Comparison of ENCODE assay signal across 23 mouse cellular contexts in the genomic region with DNA sequence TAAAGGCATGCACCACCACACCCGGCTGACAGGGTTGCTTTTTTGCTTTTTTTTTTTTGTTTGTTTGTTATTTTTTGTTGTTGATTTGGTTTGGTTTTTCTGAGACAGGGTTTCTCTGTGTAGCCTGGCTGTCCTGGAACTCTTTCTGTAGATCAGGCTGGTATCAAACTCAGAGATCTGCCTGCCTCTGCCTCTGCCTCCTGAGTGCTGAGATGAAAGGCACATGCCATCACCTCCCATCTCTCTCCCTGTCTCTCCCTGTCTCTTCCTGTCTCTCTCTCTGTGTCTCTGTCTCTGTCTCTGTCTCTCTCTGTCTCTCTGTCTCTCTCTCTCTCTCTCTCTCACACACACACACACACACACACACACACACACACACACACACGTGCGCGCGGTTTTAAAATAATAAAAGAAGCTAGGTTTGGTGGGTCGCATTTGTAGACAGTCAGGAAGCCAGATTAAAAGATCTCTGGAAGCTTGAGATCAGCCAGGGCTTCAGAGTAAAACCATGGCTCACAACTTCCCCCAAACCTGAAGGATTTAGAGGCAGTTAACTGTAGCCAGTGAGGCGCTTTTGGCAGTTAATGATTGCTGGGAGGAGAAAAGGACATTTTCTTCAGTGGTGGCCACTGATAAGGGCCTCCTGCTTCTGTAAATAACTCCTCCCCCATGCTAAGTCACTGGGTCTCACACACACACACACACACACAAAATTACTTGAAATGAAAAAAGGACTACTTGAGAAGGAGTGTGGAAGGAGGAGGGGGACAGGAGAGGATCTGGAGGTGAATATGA. TPM values are rescaled to one million over a fixed set of nuclear protein-coding genes. Genes with fewer than 3 reads are reported as not detected.
A peak's percentile ranks its signal among the peaks of the same experiment; 100 is the strongest.
DNase-seq lines count a peak whose midpoint lies in the region; ATAC-seq and TF ChIP-seq lines count a peak whose summit lies in the region.
"Had no signal": no experiment of that assay in that cellular context is flagged by ENCODE, and none has a peak within 500 bp of the region (broad histone marks: within the 10 kb centered on the region; RNA-seq: fewer than 3 reads in every experiment).

No protein-coding gene starts in this region.

- no peak for TF ChIP-seq RAD21 in MEL (IDR thresholded peaks at IDR 0.05; ENCODE audit: low read depth, low read length)

- TF ChIP-seq POLR2A in kidney, adult 2 months (IDR thresholded peaks at IDR 0.05; ENCODE audit: low read depth, low read length) = no peak
- TF ChIP-seq POLR2A in MEL (IDR thresholded peaks at IDR 0.05; ENCODE audit: control insufficient read depth in 1 of 2, insufficient read depth in 1 of 2, low read depth in 1 of 2, low read length in 2 of 2, poor library complexity in 1 of 2) = no peak
- TF ChIP-seq POLR2A in cerebellum, adult 2 months (IDR thresholded peaks at IDR 0.05; ENCODE audit: borderline replicate concordance, insufficient read depth, low read length) = no peak

- no peak overlapping the region for H3K27ac ChIP-seq in kidney, adult 2 months (ENCODE audit: insufficient read depth, low read depth, low read length)
- H3K27ac ChIP-seq in MEL (ENCODE audit: control insufficient read depth, low read depth, low read length) = peak overlapping the region; percentile 92
- no peak overlapping the region for H3K27ac ChIP-seq in intestine, embryonic 16.5 days (ENCODE audit: low read length)
- H3K27ac ChIP-seq in cerebellum, adult 2 months (ENCODE audit: insufficient read depth, low read length) = no peak overlapping the region
- H3K27ac ChIP-seq: gastrocnemius, adult 2 months; hindbrain, embryonic 13.5 days; layer of hippocampus, adult 2 months; left cerebral cortex, adult 2 months; limb, embryonic 12.5 days; midbrain, embryonic 12.5 days had no signal

- H3K4me2 ChIP-seq in intestine, embryonic 16.5 days (ENCODE audit: low read depth, low read length) = no peak overlapping the region
- H3K4me2 ChIP-seq: hindbrain, embryonic 13.5 days; limb, embryonic 12.5 days; midbrain, embryonic 12.5 days had no signal

- peak; percentile 14 for DNase-seq in kidney, adult 9 months
- DNase-seq in kidney, adult 2 months = no peak
- peak; percentile 95 for DNase-seq in MEL (ENCODE audit: low read depth, low spot score)
- no peak for DNase-seq in right cerebral cortex, postnatal 10 days (ENCODE audit: low spot score in 2 of 2)
- no peak for DNase-seq in cerebellum, adult 2 months
- no peak for DNase-seq in left cerebral cortex, adult 8-10 months (ENCODE audit: low spot score in 2 of 2)
- DNase-seq: adrenal gland, adult 8-10 months; B cell, adult 2 months; cerebellum, adult 9-10 months; embryo, embryonic 11 days; forebrain, postnatal 0 days; gastrocnemius, adult 2 months; lung, postnatal 10 days; right cerebral cortex, postnatal 14 days; thymus, postnatal 14 days had no signal

- ATAC-seq in intestine, embryonic 16.5 days = peak; percentile 67; the same call in 1 of the 2 replicates
- peak; percentile 90 for ATAC-seq in megakaryocyte progenitor cell, adult 5-6 weeks (replicated peaks; ENCODE audit: poor library complexity)
- ATAC-seq: forebrain, postnatal 0 days had no signal

- H3K27me3 ChIP-seq in kidney, adult 2 months (replicated peaks; ENCODE audit: control insufficient read depth, insufficient read depth, low read length) = no peaks in the 10 kb centered on the region
- H3K27me3 ChIP-seq in MEL (ENCODE audit: control insufficient read depth in 1 of 2, insufficient read depth in 2 of 2, low read length in 2 of 2) = no peaks in the 10 kb centered on the region
- H3K27me3 ChIP-seq in intestine, embryonic 16.5 days (replicated peaks; ENCODE audit: control insufficient read depth, insufficient read depth, low read length) = no peaks in the 10 kb centered on the region
- H3K27me3 ChIP-seq in cerebellum, adult 2 months (ENCODE audit: control insufficient read depth, insufficient read depth, low read length) = no peaks in the 10 kb centered on the region
- H3K27me3 ChIP-seq: hindbrain, embryonic 13.5 days; limb, embryonic 12.5 days; midbrain, embryonic 12.5 days had no signal

- TF ChIP-seq CTCF in kidney, adult 2 months (conservative IDR thresholded peaks at IDR 0.05; ENCODE audit: insufficient read depth, insufficient read length, low read depth, low read length) = no peak
- TF ChIP-seq CTCF in MEL (IDR thresholded peaks at IDR 0.05 in 2 of 3, conservative IDR thresholded peaks at IDR 0.05 in 1 of 3; ENCODE audit: control insufficient read depth in 1 of 3, insufficient read depth in 1 of 3, low read depth in 2 of 3, low read length in 3 of 3, poor library complexity in 1 of 3, severe bottlenecking in 1 of 3) = no peak
- no peak for TF ChIP-seq CTCF in cerebellum, adult 2 months (IDR thresholded peaks at IDR 0.05; ENCODE audit: borderline replicate concordance, insufficient read depth, low read depth, low read length)

- no peaks in the 10 kb centered on the region for H3K9me3 ChIP-seq in MEL (replicated peaks; ENCODE audit: insufficient read depth, low read length)
- no peaks in the 10 kb centered on the region for H3K9me3 ChIP-seq in intestine, embryonic 16.5 days (ENCODE audit: control insufficient read depth, low read length)
- H3K9me3 ChIP-seq: hindbrain, embryonic 13.5 days; limb, embryonic 12.5 days; midbrain, embryonic 12.5 days had no signal

- H3K4me1 ChIP-seq in kidney, adult 2 months (ENCODE audit: control insufficient read depth, insufficient read depth, low read length) = no peaks in the 10 kb centered on the region; the same call in 1 of the 2 replicates
- H3K4me1 ChIP-seq in MEL (ENCODE audit: control insufficient read depth in 1 of 2, insufficient read depth in 2 of 2, low read length in 2 of 2) = peaks cover 18 to 36% of the 10 kb centered on the region in 2 experiments
- no peaks in the 10 kb centered on the region for H3K4me1 ChIP-seq in intestine, embryonic 16.5 days (ENCODE audit: control insufficient read depth, insufficient read depth, low read length)
- H3K4me1 ChIP-seq in cerebellum, adult 2 months (ENCODE audit: control insufficient read depth, insufficient read depth, low read length) = no peaks in the 10 kb centered on the region
- H3K4me1 ChIP-seq: hindbrain, embryonic 13.5 days; limb, embryonic 12.5 days; midbrain, embryonic 12.5 days had no signal

- TF ChIP-seq EP300 in MEL (IDR thresholded peaks at IDR 0.05; ENCODE audit: low read depth in 1 of 2, low read length in 2 of 2) = peak; percentile 96 to 98

- 42% methylated on average over 7 of the region's 7 CpGs for WGBS in kidney, adult 2 months
- 52% methylated on average over 7 of the region's 7 CpGs for WGBS in intestine, embryonic 16.5 days
- 71% methylated on average over 7 of the region's 7 CpGs for WGBS in cerebellum, adult 2 months

- no peaks in the 10 kb centered on the region; the same call in 1 of the 2 replicates for H3K79me2 ChIP-seq in MEL (ENCODE audit: control insufficient read depth, insufficient read depth, low read length, poor library complexity)

- H3K36me3 ChIP-seq in kidney, adult 2 months (ENCODE audit: control insufficient read depth, insufficient read depth, low read length) = no peaks in the 10 kb centered on the region
- peaks cover 0 to 42% of the 10 kb centered on the region in 2 experiments; a peak in 2 of 4 replicates for H3K36me3 ChIP-seq in MEL (ENCODE audit: control insufficient read depth in 1 of 2, insufficient read depth in 2 of 2, low read length in 2 of 2)
- H3K36me3 ChIP-seq in intestine, embryonic 16.5 days (ENCODE audit: control insufficient read depth, insufficient read depth, low read length) = no peaks in the 10 kb centered on the region

- H3K9ac ChIP-seq in MEL (ENCODE audit: control insufficient read depth, low read depth, low read length, poor library complexity, severe bottlenecking) = peak overlapping the region; percentile 61
- H3K9ac ChIP-seq in intestine, embryonic 16.5 days (ENCODE audit: low read depth, low read length) = no peak overlapping the region
- H3K9ac ChIP-seq: forebrain, postnatal 0 days; hindbrain, embryonic 13.5 days; limb, embryonic 12.5 days; midbrain, embryonic 12.5 days had no signal

- no peak overlapping the region for H3K4me3 ChIP-seq in kidney, adult 2 months (ENCODE audit: insufficient read depth, low read depth, low read length)
- peak overlapping the region; percentile 1 to 6; a peak in 2 of 4 replicates for H3K4me3 ChIP-seq in MEL (ENCODE audit: control insufficient read depth in 1 of 2, insufficient read depth in 1 of 2, low read depth in 2 of 2, low read length in 2 of 2)
- H3K4me3 ChIP-seq in intestine, embryonic 16.5 days (ENCODE audit: low read length) = no peak overlapping the region
- no peak overlapping the region for H3K4me3 ChIP-seq in cerebellum, adult 2 months (replicated peaks; ENCODE audit: insufficient read depth, low read depth, low read length)
- H3K4me3 ChIP-seq: gastrocnemius, adult 2 months; hindbrain, embryonic 13.5 days; layer of hippocampus, adult 2 months; left cerebral cortex, adult 2 months; limb, embryonic 12.5 days; midbrain, embryonic 12.5 days; myocyte had no signal

RNA-seq across cellular contexts. Expression of a gene that starts 10.9 kb away (rescaled TPM):
- 25.5 and 30.3 TPM in 2 replicates for polyA plus RNA-seq in kidney, adult 2 months (2012; rRNA removed)
- total RNA-seq in MEL (2012; rRNA removed) = 36.2 and 40.5 TPM in 2 replicates
- 100 to 1,000 TPM in 1 of 2 experiments, 10 to 100 TPM in 1; 84.6 to 244 TPM for polyA plus RNA-seq in MEL (2012; ENCODE audit: insufficient read depth in 1 of 2, insufficient read length in 2 of 2, low read depth in 1 of 2, low replicate concordance in 2 of 2, missing spikeins in 1 of 2)
- polyA plus RNA-seq in intestine, embryonic 16.5 days (2015; fragmentation: Nextera tagmentation; extraction: Ambion mirVana) = 36.6 and 37.5 TPM in 2 replicates
- 34.4 and 34.9 TPM in 2 replicates for total RNA-seq in megakaryocyte progenitor cell, adult 5-6 weeks (2015)
- 48.6 and 69.7 TPM in 2 replicates for total RNA-seq in megakaryocyte progenitor cell, adult 5-6 weeks (2017)
- 110 TPM in 2 replicates for polyA plus RNA-seq in cerebellum, adult 2 months (2012; rRNA removed)
- total RNA-seq in left cerebral cortex, adult 8-10 months (2022) = 100 to 1,000 TPM; 106 to 111 (median 107) TPM

RNA-seq across cellular contexts. Expression of a gene that starts 16.3 kb away (rescaled TPM):
- polyA plus RNA-seq in kidney, adult 2 months (2012; rRNA removed) = 18.8 and 20.1 TPM in 2 replicates
- total RNA-seq in MEL (2012; rRNA removed) = 20.6 and 23.4 TPM in 2 replicates
- polyA plus RNA-seq in MEL (2012; ENCODE audit: insufficient read depth in 1 of 2, insufficient read length in 2 of 2, low read depth in 1 of 2, low replicate concordance in 2 of 2, missing spikeins in 1 of 2) = 10 to 100 TPM in 1 of 2 experiments, not detected in 1; 64.7 TPM
- 19.2 and 21.2 TPM in 2 replicates for polyA plus RNA-seq in intestine, embryonic 16.5 days (2015; fragmentation: Nextera tagmentation; extraction: Ambion mirVana)
- 12.2 and 14.6 TPM in 2 replicates for total RNA-seq in megakaryocyte progenitor cell, adult 5-6 weeks (2015)
- 4.6 and 7.1 TPM in 2 replicates for total RNA-seq in megakaryocyte progenitor cell, adult 5-6 weeks (2017)
- 24.4 and 24.5 TPM in 2 replicates for polyA plus RNA-seq in cerebellum, adult 2 months (2012; rRNA removed)
- total RNA-seq in left cerebral cortex, adult 8-10 months (2022) = 10 to 100 TPM; 34.5 to 36.0 (median 35.1) TPM

RNA-seq across cellular contexts. Expression of a gene that starts 27.9 kb away (rescaled TPM):
- 8.3 and 14.1 TPM in 2 replicates for polyA plus RNA-seq in kidney, adult 2 months (2012; rRNA removed)
- total RNA-seq in MEL (2012; rRNA removed) = 3.9 and 5.8 TPM in 2 replicates
- 10 to 100 TPM in 1 of 2 experiments, not detected in 1; 12.2 TPM for polyA plus RNA-seq in MEL (2012; ENCODE audit: insufficient read depth in 1 of 2, insufficient read length in 2 of 2, low read depth in 1 of 2, low replicate concordance in 2 of 2, missing spikeins in 1 of 2)
- 9.2 and 12.0 TPM in 2 replicates for polyA plus RNA-seq in intestine, embryonic 16.5 days (2015; fragmentation: Nextera tagmentation; extraction: Ambion mirVana)
- 0.88 and 1.2 TPM in 2 replicates for total RNA-seq in megakaryocyte progenitor cell, adult 5-6 weeks (2015)
- total RNA-seq in megakaryocyte progenitor cell, adult 5-6 weeks (2017) = 0.33 and 1.1 TPM in 2 replicates
- polyA plus RNA-seq in cerebellum, adult 2 months (2012; rRNA removed) = 68.3 and 82.6 TPM in 2 replicates
- 10 to 100 TPM; 15.7 to 26.0 (median 17.6) TPM for total RNA-seq in left cerebral cortex, adult 8-10 months (2022)

RNA-seq across cellular contexts. Expression of a gene that starts 43.4 kb away (rescaled TPM):
- polyA plus RNA-seq in kidney, adult 2 months (2012; rRNA removed) = 0.48 and 0.53 TPM in 2 replicates
- 0.26 and 0.31 TPM in 2 replicates for total RNA-seq in MEL (2012; rRNA removed)
- 1 to 10 TPM in 1 of 2 experiments, not detected in 1; 1.4 TPM for polyA plus RNA-seq in MEL (2012; ENCODE audit: insufficient read depth in 1 of 2, insufficient read length in 2 of 2, low read depth in 1 of 2, low replicate concordance in 2 of 2, missing spikeins in 1 of 2)
- 1.2 and 1.3 TPM in 2 replicates for polyA plus RNA-seq in intestine, embryonic 16.5 days (2015; fragmentation: Nextera tagmentation; extraction: Ambion mirVana)
- total RNA-seq in megakaryocyte progenitor cell, adult 5-6 weeks (2015) = 0.34 and 0.42 TPM in 2 replicates
- total RNA-seq in megakaryocyte progenitor cell, adult 5-6 weeks (2017) = 0.21 and 0.68 TPM in 2 replicates
- 5.9 and 7.6 TPM in 2 replicates for polyA plus RNA-seq in cerebellum, adult 2 months (2012; rRNA removed)
- total RNA-seq in left cerebral cortex, adult 8-10 months (2022) = 10 to 100 TPM in 3 of 4 experiments, 1 to 10 TPM in 1; 7.6 to 10.9 (median 10.4) TPM

RNA-seq across cellular contexts. Expression of a gene that starts 50.4 kb away (rescaled TPM):
- polyA plus RNA-seq in kidney, adult 2 months (2012; rRNA removed) = 33.8 and 40.9 TPM in 2 replicates
- 19.1 and 23.0 TPM in 2 replicates for total RNA-seq in MEL (2012; rRNA removed)
- polyA plus RNA-seq in MEL (2012; ENCODE audit: insufficient read depth in 1 of 2, insufficient read length in 2 of 2, low read depth in 1 of 2, low replicate concordance in 2 of 2, missing spikeins in 1 of 2) = 10 to 100 TPM in 1 of 2 experiments, not detected in 1; 60.1 TPM
- polyA plus RNA-seq in intestine, embryonic 16.5 days (2015; fragmentation: Nextera tagmentation; extraction: Ambion mirVana) = 59.7 and 60.8 TPM in 2 replicates
- 11.1 and 15.3 TPM in 2 replicates for total RNA-seq in megakaryocyte progenitor cell, adult 5-6 weeks (2015)
- total RNA-seq in megakaryocyte progenitor cell, adult 5-6 weeks (2017) = 3.4 and 4.9 TPM in 2 replicates
- 166 and 179 TPM in 2 replicates for polyA plus RNA-seq in cerebellum, adult 2 months (2012; rRNA removed)
- total RNA-seq in left cerebral cortex, adult 8-10 months (2022) = 100 to 1,000 TPM in 3 of 4 experiments, 10 to 100 TPM in 1; 93.3 to 107 (median 103) TPM

Comparison
In these comparisons a context has a peak if more than half of its experiments do, and no peak if none do; other contexts are left out.
1. DNase-seq: peak in kidney, adult 9 months (single experiment) and MEL (single experiment); none in kidney, adult 2 months (single experiment), right cerebral cortex, postnatal 10 days (0 of 2), cerebellum, adult 2 months (0 of 2) and left cerebral cortex, adult 8-10 months (0 of 2).
2. H3K4me3 ChIP-seq: peak in MEL (2 of 2); none in kidney, adult 2 months (single experiment), intestine, embryonic 16.5 days (single experiment) and cerebellum, adult 2 months (single experiment).